In the genomic region with DNA sequence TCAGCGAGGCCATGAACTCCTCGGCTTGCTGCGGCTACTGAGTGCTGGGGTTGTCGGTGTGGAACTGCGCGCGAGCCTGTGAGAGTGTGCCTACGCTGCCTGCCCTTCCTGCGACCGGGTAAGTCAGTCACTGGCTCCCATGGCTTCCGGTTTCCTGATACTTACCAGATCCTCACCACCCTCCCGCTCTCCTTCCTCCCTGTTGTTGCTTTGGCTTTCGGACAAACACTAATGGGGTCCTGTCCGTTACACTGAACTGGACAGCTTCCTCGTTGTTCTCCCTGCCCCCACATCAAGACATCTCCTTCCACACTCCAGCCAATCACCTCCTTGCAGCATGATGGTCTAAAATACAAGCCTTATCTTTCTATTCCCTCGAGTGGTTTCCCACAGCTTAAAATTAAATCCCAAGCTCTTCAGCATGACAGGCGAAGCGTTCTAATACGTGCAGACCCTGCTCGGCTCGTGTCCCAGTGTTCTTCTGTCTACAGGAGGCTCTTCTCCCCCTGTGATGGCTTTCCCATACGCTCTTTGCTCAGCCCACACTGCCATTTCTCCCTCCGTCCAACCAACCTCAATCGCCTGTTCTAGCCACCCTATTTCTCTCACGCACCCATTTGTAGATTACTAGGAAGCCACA, we compare ENCODE assay signal across 10 mouse cellular contexts. TPM values are rescaled to one million over a fixed set of nuclear protein-coding genes. Genes with fewer than 3 reads are reported as not detected.
DNase-seq lines count a peak whose midpoint lies in the region; ATAC-seq lines count a peak whose summit lies in the region.
"Had no signal": no experiment of that assay in that cellular context is flagged by ENCODE, and none has a peak within 500 bp of the region (broad histone marks: within the 10 kb centered on the region; RNA-seq: fewer than 3 reads in every experiment).

No protein-coding gene starts in this region.

- no peaks in the 10 kb centered on the region for H3K36me3 ChIP-seq in heart, embryonic 12.5 days
- no peaks in the 10 kb centered on the region for H3K36me3 ChIP-seq in stomach, embryonic 14.5 days (ENCODE audit: control insufficient read depth, insufficient read depth, low read length)
- H3K36me3 ChIP-seq: limb, embryonic 15.5 days had no signal

- no peaks in the 10 kb centered on the region for H3K27me3 ChIP-seq in heart, embryonic 12.5 days (replicated peaks)
- H3K27me3 ChIP-seq in stomach, embryonic 14.5 days (ENCODE audit: control insufficient read depth, insufficient read depth, low read length): no peaks in the 10 kb centered on the region
- H3K27me3 ChIP-seq: limb, embryonic 15.5 days had no signal

- peak overlapping the region; percentile 74 for H3K27ac ChIP-seq in heart, embryonic 12.5 days (ENCODE audit: poor library complexity, severe bottlenecking)
- H3K27ac ChIP-seq in stomach, embryonic 14.5 days (ENCODE audit: low read length): no peak overlapping the region
- H3K27ac ChIP-seq: limb, embryonic 15.5 days had no signal

- no peaks in the 10 kb centered on the region for H3K9me3 ChIP-seq in heart, embryonic 12.5 days (replicated peaks)
- H3K9me3 ChIP-seq in stomach, embryonic 14.5 days (ENCODE audit: control insufficient read depth, low read depth, low read length): no peaks in the 10 kb centered on the region
- H3K9me3 ChIP-seq: limb, embryonic 15.5 days had no signal

- whole genome bisulfite sequencing in heart, embryonic 12.5 days: 43% methylated on average over 25 of the region's 25 CpGs
- WGBS in stomach, embryonic 14.5 days: 67% methylated on average over 25 of the region's 25 CpGs

- no peak overlapping the region for H3K9ac ChIP-seq in heart, embryonic 12.5 days
- H3K9ac ChIP-seq in stomach, embryonic 14.5 days (replicated peaks; ENCODE audit: low read depth, low read length): no peak overlapping the region
- H3K9ac ChIP-seq: limb, embryonic 15.5 days had no signal

- H3K4me3 ChIP-seq in heart, embryonic 12.5 days: no peak overlapping the region
- no peak overlapping the region for H3K4me3 ChIP-seq in stomach, embryonic 14.5 days (ENCODE audit: low read depth, low read length)
- H3K4me3 ChIP-seq: limb, embryonic 15.5 days had no signal

- H3K4me1 ChIP-seq in heart, embryonic 12.5 days (replicated peaks): peaks cover 26% of the 10 kb centered on the region
- no peaks in the 10 kb centered on the region; the same call in 1 of the 2 replicates for H3K4me1 ChIP-seq in stomach, embryonic 14.5 days (ENCODE audit: control insufficient read depth, insufficient read depth, low read length)
- H3K4me1 ChIP-seq: limb, embryonic 15.5 days had no signal

- H3K4me2 ChIP-seq in heart, embryonic 12.5 days: peak overlapping the region; percentile 41
- no peak overlapping the region for H3K4me2 ChIP-seq in stomach, embryonic 14.5 days (replicated peaks; ENCODE audit: low read depth, low read length)
- H3K4me2 ChIP-seq: limb, embryonic 15.5 days had no signal

- ATAC-seq in heart, embryonic 12.5 days (ENCODE audit: insufficient number of reproducible peaks, low FRiP score): peak; percentile 82
- peak; percentile 54; the same call in 1 of the 2 replicates for ATAC-seq in stomach, embryonic 14.5 days (ENCODE audit: insufficient number of reproducible peaks, insufficient read depth, low FRiP score, low read depth)

- peak; percentile 8 to 21 for DNase-seq in spleen, postnatal 36 days (ENCODE audit: low spot score in 2 of 2)
- no peak for DNase-seq in spleen, postnatal 14 days (ENCODE audit: low spot score in 2 of 2)
- DNase-seq in kidney, postnatal 14 days: peak; percentile 37
- DNase-seq in T-cell, adult 2 months (ENCODE audit: low spot score): no peak
- no peak for DNase-seq in left cerebral cortex, adult 18-20 months (ENCODE audit: low spot score in 2 of 2)
- no peak for DNase-seq in ovary, postnatal 36 days (ENCODE audit: low spot score)
- DNase-seq: right cerebral cortex, postnatal 14 days had no signal

RNA-seq across cellular contexts. Expression of a gene that starts 30.5 kb away (rescaled TPM):
- polyA plus RNA-seq in heart, embryonic 12.5 days (2016; fragmentation: Nextera tagmentation; extraction: Ambion mirVana): 136 and 138 TPM in 2 replicates
- 160 and 162 TPM in 2 replicates for polyA plus RNA-seq in stomach, embryonic 14.5 days (2014; fragmentation: Nextera tagmentation; extraction: Ambion mirVana)
- 100 to 1,000 TPM; 112 to 119 TPM for total RNA-seq in left cerebral cortex, adult 18-20 months (2021)

RNA-seq across cellular contexts. Expression of a gene that starts 49.7 kb away (rescaled TPM):
- 16.2 and 18.4 TPM in 2 replicates for polyA plus RNA-seq in heart, embryonic 12.5 days (2016; fragmentation: Nextera tagmentation; extraction: Ambion mirVana)
- 21.6 and 22.7 TPM in 2 replicates for polyA plus RNA-seq in stomach, embryonic 14.5 days (2014; fragmentation: Nextera tagmentation; extraction: Ambion mirVana)
- total RNA-seq in left cerebral cortex, adult 18-20 months (2021): 10 to 100 TPM; 25.8 to 31.3 TPM

RNA-seq across cellular contexts. Expression of a gene that starts 49.9 kb away (rescaled TPM):
- polyA plus RNA-seq in heart, embryonic 12.5 days (2016; fragmentation: Nextera tagmentation; extraction: Ambion mirVana): 62.3 and 63.6 TPM in 2 replicates
- 50.7 and 53.5 TPM in 2 replicates for polyA plus RNA-seq in stomach, embryonic 14.5 days (2014; fragmentation: Nextera tagmentation; extraction: Ambion mirVana)
- total RNA-seq in left cerebral cortex, adult 18-20 months (2021): 1 to 10 TPM; 1.9 to 3.9 TPM

Comparison
In these comparisons a context has a peak if more than half of its experiments do, and no peak if none do; other contexts are left out.
1. DNase-seq: peak in spleen, postnatal 36 days (2 of 2) and kidney, postnatal 14 days (single experiment); none in spleen, postnatal 14 days (0 of 2), T-cell, adult 2 months (single experiment), left cerebral cortex, adult 18-20 months (0 of 2) and ovary, postnatal 36 days (single experiment).